Mouse (Mus musculus): ENCODE measurements at regions not wholly inside any gene's neighbourhood (a gene's known extent, or its start where the extent isn't known, plus 50 kb on each side); places are given as distances from the start of the nearest gene placed in this dataset.

DNA sequence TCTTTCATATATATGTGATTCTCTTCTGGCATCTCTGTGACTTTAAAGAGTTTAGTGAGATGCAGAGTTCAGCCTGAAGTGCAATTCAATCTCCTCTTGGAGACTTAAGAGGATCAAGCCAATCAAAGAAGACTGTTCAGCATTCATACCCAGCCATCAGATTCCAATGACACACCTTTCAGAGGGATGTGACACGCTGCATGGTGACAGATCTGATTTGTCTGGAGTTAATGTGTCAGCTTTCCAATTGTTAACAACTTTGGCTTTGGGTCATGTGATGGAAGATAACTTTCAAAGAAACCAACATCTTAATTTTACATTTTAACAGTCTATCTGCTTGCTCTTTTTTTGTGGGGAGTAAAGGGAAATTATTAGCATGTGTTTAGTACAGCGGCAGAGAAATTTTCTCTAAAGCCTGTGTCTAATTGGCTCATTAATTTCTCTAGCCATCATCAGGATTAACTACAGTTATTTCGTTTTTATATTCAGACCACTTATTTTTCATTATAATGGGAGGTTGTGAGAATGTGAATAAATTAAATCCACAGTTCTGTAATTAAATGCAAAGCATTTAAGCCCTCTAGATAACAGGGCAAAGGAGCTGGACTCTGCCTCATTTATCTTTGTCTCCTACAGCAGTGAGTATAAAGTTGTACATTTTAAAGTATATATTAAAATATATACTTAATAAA, 108.2 kb upstream of the Adamts5 start:
- DNase-seq (ENCODE audit: low read depth, low spot score) = no peak

DNA sequence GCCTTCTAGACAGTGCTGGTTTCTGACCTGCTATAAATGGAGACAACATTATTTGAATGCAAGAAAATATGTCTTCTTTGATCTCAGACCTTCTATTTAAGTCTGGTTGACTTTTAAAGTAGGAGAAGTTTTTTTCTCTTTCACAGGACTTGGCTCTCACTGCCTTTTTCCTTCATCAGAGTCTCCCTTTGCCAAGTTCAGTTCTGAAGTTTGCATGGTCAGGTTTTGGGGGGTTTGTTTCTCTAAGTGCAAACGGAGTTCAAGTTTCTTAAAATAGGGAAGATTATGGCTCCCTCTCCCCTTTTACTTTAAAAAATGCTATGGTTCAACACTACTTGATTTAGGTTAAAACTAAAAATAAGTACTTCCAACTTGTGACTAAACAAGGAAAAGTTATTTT, 106.2 kb upstream of the Adamts5 start:
- no peak for DNase-seq (ENCODE audit: low read depth, low spot score)

DNA sequence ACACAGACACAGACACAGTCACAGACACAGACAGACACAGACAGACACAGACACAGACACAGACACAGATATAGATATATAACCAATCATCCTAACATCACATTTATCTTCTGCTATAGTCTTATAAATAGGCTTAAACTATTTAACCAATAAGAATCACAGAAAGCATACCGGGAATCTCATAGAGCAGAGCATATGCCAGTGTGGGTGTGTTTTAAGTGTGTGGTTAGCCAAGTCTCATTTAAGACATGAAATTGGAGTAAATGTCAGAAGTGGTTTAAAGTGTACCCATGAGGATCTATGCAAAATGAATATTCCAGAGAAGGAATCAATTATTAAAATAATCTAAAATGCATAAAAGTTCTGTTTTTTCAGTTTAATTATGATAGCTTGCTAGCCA, 99.2 kb upstream of the Adamts5 start:
- no peak for DNase-seq (ENCODE audit: low read depth, low spot score)

DNA sequence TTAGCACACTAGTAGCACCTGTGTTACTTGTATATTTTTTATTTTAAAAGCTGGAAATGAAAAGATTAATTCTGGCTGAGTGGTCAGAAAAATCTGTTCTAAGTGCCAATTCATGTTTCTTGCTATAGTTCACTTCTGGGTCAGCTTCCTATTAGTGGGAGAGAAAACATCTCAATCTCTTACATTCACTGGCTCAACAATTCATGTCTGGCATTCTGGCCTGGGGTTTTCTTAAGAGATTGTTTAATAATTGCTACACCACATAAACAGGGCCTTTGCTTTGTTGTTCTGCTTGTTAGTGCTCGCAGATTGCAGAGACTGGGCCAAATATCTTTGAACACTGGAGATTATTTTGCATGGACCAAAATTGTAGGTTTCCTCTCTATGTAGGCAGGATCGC, 84.2 kb upstream of the Adamts5 start:
- DNase-seq (ENCODE audit: low read depth, low spot score) = no peak

DNA sequence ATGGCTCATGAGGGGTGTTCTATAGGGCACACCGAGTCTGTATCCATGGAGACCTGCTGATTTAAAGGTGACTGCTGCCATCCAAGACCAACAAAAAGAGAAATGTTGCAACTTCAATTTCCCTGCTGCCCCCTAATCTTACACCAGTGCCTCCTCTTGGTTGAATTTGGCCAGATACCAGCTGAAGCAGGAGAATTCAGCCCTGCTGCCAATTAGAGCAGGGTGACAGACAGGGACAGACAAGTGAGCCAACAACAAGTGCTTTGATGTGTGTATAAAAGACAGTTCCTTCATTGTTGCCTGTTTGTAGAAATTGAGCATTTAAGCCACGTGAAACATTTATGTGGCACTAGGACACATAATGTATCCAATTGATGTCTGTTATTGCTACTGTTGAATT, 75.5 kb upstream of the Adamts5 start:
- DNase-seq (ENCODE audit: low read depth, low spot score) = no peak

DNA sequence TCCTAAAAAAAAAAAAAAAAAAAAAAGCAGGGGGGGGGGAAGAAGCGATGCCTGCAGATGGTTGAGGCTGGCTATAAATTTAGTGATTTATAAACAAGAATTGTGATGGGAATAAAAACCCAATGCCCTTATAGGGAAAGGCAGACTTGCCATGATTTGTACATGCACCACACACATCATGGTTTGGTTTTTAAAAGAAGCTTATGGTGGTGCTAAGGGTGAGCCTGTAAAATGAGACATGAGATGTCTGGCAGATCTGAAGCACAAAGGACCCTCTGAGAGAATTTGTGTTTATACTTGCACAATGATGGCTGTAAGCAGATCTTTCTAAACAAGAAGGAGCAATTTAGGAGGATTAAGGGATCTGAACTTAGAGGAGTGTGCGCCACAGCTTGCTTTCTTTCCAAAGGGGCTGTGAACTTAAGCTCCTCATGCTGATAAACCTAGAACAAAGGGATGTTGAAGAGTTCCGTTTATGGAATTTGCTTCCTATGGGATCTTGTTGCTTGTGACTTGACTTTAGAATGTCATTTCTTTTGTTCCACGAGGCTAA, 65.3 kb upstream of the Adamts5 start:
- DNase-seq (ENCODE audit: low read depth, low spot score) = no peak

DNA sequence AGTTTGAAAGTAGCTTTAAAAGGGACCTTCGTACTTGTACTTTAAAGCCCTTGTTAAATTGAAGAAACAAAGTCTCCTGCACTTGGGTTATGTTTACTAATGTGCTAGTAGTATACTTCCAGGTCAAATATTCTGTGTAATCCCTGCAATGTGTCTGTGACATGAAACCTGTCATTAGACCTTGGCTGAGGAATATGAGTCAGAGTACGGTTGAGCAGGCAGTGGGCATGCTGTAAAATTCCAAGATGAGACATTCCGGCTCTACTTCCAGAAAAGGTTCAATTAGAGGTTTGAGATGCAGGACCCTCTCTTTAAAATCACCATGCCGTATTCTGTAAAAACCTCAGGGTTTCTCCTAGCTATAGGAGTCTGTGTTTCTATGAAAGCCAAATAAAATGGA, 64.6 kb upstream of the Adamts5 start:
- no peak for DNase-seq (ENCODE audit: low read depth, low spot score)

DNA sequence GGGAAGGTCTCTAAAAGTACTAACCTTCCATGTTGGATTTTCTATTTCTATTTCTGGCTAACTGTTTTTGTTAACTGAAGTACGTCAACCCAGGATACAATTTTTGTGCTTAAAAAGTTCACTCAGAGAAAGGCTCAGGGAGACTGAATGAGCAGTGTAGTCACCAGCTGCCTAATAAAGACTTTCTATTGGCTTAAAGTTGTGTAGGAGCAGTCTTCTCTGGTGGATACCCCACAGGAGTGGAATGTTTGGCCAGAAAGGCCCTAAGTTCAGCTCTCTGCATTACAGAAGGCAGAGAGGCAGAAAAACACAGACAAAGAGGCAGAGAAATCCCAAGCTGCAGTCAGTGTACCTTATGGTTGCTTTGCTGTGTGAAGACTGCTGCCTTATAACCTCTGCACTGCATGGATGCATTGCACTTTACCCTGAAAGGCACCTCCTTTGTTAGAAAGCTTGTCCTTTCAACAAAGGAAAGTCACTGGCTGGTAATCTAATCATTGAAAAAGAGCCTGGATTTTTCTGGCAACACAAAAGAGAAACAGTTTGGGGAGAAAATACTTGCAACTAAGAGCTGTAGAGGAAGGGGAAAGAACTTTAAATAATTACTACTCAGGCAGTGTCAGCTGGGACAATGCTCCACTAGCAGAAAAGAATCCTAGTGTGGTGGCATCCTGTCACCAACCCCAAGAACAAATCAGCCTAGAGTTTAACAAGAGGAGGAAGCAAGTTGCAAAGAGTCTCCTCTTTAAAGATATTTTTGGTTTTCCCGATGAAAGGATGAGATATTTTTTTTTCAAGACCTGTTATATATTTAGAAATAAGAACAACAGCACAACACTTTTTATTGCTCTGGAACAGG, 63.0 kb upstream of the Adamts5 start:
- DNase-seq (ENCODE audit: low read depth, low spot score) = no peak

DNA sequence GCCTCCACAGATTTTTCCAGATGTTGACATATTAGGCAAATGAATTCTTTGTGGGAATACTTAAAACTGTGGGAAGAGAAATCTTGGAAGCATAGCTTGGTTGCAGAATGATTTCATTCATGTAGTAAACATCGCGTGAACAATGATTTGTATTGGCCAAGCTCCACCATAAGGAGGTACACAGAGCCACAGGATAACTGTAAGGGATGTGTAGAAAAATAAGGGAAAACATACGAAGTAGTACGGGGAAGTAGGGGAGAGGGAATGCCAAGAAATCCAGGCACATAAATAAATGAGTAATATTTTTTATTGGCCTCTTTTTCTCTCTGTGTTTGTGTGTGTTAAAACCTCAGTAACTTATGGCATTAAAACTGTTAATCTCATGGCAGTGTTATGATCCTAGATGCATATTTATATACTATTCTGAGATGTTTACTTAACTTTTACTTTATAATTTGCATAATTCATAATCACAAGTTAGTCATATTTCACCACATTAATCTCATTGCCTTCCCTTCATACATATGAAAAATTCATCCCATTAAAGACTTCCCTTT, 54.5 kb upstream of the Adamts5 start:
- DNase-seq (ENCODE audit: low read depth, low spot score) = no peak

DNA sequence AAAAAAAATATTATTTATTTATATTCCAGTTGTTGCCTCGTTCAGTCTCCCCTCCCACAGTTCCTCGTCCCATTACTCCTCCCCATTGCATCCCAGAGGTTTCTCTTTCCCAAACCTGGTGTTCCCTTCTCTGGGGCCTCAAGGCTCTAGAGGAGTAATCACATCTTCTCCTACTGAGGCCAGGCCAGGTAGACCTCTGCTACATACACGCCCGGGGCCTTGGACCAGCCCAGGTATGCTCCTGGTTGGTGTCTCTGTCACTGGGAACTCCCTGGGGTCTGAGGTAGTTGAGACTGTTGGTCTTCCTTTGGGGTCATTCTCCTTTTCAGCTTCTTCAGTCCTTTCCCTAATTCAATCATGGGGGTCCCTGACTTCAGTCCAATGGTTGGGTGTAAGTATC, 50.0 kb upstream of the Adamts5 start:
- DNase-seq (ENCODE audit: low read depth, low spot score) = no peak
